Mouse (Mus musculus) hematopoietic stem cell, adult 5-6 weeks (primary cell): Measurements from ENCODE around the gene Serpinb7. TPM values are rescaled to one million over a fixed set of nuclear protein-coding genes. Genes with fewer than 3 reads are reported as not detected.

Experiments
- ATAC-seq, 2 experiments: fragments of 125-278 bp in 1 of 2; replicated peaks in 1 of 2; 2 replicates each; pipeline ENCODE4 v1.8.0; 2016 to 2017; ENCODE audit warnings: inconsistent platforms in 2 of 2, mild to moderate bottlenecking in 2 of 2, moderate number of reproducible peaks in 2 of 2, low read depth in 1 of 2, moderate TSS enrichment in 1 of 2; ENCODE audit not compliant: low FRiP score in 2 of 2, poor library complexity in 2 of 2, severe bottlenecking in 2 of 2, insufficient read depth in 1 of 2, low TSS enrichment in 1 of 2
- total RNA-seq: library from RNA; stranded (forward); fragments of 172-1452, 232-1000 nt; gene quantifications from 2 replicates; pipeline ENCODE4 v1.2.3, GENCODE M21; 2017

Gene Serpinb7
- total RNA-seq: not detected in 2 replicates

DNA sequence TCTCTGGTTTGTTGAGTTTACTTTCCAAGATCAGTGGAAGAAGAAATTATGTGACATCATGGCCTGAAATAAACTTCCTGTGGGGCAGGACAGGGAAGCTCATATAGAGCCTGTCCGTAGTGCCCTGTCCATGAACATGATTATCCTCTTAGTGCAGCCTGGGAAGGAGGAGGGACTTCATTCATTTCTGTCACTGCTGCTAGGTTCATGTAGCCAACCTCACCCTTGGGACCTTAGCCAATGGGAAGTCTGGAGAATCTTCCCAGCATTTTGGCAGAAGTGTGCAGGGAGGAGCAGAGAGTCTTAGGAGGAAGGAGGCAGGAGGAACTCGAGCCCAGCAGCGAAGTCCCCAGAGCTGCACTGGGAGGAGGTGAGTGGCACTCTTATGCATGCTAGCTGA, at the start of gene Serpinb7:
Gene Serpinb7 (plus strand): TSS at position 301 of the 400 bp plus-strand sequence.
- ATAC-seq: no peak

DNA sequence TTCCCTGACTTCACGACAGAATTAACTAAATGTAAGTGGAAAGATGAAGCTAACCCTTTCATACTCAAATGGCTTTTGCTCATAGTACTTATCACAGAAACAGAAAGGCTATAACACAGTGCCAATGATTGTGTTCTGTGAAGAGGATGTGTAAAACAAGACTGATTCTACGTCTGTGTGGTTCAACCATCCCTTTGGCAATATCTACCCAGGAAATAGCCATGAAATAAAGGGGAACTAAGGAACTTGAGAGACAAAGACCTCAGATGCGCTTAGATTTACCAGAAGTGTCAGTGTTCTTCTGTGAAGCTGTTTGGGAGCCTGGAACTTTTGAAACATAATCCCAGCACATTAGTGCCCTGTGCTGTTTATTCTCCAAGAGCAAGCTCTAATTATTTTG, 49.1 kb upstream of the Serpinb7 start:
- ATAC-seq: no peak; a peak in 1 of 4 replicates

DNA sequence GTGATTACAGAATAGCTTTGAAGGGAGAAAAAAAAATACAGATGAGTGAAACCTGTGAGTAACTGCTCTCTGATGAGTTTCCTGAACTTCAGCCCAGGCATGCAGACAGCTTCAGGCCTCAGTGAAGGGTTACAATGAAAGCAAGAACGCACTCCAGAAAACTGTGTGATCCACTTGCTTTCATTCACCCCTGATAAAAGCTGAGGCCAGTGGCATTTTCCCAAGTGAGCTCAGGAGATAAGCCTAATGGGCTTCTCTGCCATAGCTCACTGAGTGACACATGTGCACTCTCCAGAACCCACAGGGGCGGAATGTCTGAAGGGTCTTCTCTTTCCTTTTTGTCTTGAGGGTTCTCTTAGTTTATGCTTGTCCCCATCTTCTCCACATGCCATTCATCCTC, 48.3 kb upstream of the Serpinb7 start:
- no peak for ATAC-seq

DNA sequence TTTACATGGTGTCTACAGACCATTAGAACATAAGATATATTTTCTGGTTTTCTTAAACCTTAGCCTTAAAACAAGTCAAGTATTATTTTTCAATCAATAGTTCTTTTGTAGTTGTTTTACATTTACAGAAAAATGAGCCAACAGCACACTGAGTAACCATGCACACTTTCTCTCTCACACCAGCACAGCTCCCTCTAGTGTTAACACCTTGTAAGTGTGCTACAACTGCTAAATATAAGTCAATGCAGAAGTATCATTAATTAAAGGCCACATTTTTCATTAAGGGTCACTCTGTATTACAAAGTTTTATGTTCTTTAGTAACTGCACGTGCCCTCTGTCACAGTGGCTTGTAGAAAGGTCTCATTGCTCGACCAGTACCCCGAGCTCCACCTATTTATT, 46.4 kb upstream of the Serpinb7 start:
- ATAC-seq: peak; percentile 60 to 67; a peak in 2 of 4 replicates

DNA sequence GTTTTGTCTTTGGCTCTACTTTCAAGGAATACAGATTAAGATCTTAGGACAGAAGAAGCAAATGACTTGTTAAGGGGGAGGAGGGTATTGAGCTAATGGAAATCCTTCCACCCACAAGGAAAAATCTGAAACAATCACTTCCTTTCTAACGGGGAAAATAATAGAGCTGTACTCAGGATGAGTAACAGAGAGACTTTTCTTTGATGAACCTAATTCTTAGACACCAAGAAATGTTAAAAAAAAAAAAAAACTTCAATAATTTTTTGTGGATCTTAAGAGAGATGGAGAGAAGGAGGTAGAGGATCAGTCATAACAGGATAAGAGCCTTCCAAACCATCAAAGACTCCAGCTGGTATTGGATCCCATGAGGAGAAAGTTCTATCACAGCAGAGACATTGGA, 38.6 kb upstream of the Serpinb7 start, which contains the start of gene Serpinb11:
Gene Serpinb11 (plus strand): TSS at position 301 of the 400 bp plus-strand sequence.
- ATAC-seq: no peak

DNA sequence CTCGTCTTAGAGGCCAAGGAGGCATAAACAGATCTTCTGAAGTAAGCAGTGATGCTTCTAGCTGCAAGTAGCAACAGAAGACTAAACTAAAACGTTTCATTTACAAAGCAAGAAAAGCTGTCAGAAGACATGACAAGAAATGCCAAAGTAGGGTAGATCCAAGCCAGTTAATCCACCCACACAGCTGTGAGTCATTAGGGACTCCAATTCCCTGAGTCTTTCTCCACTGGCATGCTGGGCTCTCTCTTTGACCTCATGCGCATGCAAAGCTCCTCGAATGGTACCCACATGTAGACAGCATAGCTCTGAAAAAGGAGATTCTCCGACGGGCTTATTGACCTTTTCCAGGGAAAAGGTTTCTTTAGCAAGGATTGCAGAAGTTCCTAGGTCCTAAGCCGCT, 33.5 kb upstream of the Serpinb7 start:
- no peak for ATAC-seq

DNA sequence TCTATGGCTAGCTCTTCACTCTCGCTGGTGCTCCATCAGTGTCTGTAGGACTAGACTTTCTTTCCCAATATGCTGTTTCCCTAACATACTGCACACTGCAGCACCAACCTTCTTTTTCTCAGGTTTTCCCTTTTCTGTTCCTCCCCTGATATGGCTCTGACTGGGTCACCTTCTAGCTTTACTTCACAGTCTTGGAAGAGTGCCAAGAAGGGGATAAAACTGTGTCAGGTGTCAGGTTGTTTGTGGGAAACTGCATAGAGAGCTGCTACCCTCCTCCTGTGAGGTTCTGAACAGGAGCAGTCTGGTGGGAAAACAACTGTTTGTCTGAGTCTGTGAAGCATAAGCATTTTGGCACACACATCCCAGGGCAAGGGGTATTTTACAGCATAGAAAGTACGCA, 30.5 kb upstream of the Serpinb7 start:
- ATAC-seq: no peak

DNA sequence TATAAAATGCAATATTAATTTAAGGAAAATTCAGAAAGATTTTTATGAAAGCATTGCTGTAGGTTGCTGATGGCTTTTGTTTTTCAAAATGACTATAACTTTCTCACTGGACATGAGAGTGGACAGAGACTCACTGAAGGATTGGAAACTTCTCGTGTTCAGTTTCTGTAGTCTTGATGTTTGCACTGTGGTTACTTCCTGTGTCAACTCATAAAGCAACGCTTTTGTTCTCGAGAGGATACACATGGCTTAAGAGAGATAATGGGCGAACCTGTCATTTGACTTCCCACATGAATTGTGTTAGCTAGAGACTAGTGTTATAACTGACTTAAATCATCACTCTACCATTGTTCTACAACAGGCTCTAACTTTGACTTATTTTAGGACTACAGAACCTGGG, 22.5 kb upstream of the Serpinb7 start:
- peak; percentile 52 to 78; a peak in 3 of 4 replicates for ATAC-seq

DNA sequence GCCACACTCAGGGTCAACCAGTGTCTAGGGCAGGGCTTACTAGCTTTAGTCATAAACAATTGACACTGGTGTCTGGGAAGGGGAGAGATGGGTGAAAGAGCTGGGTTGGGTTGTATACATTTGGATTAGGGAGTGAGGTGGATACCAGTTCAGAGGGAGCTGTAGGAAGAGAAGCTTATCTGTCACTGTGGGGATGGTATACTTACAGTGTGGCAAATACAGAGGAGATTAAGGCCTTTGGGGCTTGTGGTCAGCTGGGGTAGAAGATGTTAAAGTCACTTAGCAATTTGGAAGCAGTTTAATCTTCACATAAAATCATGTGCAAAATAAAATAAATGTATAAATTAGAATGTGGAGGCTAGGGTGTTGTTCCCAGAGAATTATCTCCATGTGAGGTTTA, 21.1 kb upstream of the Serpinb7 start:
- ATAC-seq: no peak

DNA sequence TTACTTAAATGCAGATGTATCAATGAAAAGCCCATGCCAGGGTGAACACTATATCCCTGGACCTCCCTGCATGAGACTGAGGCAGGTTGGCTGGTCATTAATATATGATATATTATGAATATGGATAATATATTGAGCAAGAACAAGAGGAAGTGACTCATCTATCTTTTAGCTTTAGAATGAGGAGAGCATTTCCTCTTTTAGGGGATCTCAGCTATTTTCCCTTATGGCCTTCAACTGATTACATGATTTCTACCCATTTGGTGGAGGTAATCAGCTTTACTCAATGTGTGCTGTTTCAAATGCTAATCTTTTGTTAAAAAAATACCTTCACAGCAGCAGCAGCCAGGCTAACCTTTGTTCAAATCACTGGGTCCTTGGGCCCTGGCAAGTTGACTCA, 18.0 kb upstream of the Serpinb7 start:
- ATAC-seq: peak; percentile 23 to 67; a peak in 1 of 4 replicates

DNA sequence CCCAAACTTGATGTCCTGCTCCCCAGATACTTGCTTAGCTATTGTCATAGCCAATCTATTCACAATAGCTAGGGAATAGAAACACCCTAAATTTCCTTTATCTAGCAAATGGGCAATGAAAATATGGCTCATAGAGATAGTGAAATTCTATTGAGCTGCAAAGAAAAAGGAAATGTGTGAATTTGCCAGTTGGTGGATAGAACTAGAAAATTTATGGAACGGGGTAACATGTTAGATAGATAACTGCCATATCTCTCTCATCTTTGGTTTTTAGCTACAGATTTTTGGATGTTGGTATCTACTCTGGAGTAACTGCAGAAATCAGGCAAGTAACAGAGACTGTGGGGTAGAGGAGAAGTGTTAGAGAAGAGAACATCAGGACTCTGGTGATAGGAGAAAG, 17.1 kb upstream of the Serpinb7 start:
- ATAC-seq: no peak

DNA sequence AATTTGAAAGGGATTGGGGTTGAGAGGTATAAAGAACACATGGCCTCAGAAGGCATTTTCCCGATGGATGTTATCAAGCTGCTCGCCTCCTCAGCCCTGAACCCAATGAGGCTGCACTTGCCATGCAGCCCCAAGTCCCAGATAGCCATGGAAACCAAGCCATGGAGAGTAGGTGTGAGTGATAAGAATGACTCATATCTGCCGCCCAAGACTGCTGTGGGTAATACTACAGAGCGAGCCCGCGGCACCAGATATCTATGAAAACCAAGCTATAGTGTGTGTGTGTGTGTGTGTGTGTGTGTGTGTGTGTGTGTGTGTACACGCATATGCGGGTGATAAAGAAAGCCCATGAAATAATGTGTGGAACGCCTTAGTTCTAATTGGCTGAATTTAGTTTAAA, 14.9 kb upstream of the Serpinb7 start:
- ATAC-seq: no peak; a peak in 1 of 4 replicates

DNA sequence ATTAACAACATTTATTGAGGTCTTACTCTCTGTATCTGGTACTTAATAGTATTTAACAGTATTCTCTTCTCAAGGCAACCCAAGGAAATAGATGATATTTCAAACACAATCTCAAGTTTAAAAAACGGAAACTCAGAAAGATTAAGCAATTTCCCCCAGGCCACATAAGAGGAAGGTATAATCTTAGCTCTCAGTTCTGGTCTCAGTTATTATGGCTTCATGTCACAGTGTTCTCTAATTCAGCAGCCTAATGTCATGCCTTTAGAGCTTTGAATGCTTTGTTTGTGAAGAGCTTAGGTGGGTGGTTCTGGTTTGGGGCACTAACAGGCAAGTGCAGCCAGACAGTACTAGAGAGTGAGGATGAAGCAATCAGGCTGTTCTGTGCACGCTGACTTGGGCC, 9.7 kb upstream of the Serpinb7 start:
- peak; percentile 94 to 96 for ATAC-seq

DNA sequence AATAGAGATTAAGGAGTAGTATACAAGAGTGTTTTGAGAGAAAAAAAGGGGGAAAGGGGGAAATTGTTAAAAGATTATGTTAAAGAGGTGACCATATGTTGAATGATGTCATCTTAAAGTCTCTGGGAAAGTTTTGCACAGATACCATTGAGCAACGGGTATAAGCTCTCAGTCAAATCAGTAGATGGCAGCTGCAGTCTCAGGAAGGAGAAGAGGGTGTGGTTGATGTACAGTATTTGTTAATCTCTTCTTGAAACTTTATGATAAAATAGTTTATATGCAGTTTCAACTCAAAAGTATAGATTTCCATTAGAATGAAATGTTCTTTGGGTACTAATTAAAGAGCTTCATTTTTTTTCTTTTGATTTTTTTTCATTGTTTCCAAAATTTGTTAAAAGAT, 2.0 kb upstream of the Serpinb7 start:
- no peak for ATAC-seq

DNA sequence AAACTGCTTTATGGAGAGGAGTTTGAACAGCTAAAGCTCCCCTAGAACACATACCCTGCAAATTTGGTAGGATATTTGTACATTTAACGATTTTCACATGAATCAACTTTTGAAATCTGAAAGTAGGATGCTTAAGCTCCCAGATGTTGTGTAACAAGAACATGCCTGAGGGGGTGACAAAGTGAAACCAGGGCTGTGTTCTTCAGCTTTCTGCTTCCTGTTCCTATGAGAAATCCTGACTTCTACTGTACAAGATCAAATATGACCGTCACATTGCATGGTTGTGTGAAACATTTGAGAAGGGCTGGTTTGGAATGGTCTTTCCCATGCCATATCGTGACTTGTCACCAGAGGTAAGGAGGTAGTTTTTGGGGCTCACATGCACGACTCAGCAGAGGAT, 2.6 kb downstream of the Serpinb7 start:
- ATAC-seq: peak in 1 of 2 experiments; percentile 48; a peak in 1 of 4 replicates

DNA sequence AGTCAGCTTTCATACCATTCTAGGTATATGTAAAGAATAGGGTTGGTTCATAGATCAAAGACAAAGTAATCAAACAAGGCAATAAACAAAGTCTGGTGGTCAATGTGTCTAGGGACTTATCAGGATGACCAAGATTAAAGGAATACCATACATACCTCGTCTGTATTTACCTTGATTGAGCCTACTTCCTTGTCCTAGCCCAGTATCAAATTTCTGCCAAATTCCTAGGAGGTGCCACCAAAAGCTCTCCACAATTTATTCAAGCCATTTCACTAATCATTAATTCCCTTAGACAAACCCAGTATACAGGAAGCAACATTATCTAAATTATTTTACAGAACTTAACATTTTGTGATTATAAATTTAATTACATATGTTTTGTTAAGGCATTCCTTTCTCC, 15.2 kb downstream of the Serpinb7 start:
- no peak for ATAC-seq

DNA sequence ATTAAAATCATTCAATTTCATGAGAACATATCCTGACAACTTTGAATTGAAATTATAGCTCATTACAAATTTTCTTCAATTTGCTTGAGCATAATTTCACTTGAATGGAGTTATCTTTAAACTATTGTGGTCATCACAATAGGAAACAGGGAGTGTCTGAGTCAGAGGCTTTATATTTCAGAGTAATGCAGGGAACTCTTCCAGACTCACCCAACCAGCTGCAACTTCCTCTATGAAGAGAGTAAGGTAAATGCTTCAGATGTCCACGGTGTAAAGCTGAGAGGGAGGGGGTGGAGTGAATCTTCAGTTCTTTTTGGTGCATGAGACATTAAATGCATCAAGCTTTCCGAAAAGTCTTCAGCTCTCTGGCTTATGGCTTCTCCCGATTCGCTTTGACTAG, 23.0 kb downstream of the Serpinb7 start:
- ATAC-seq: 0 out of 4 replicates have a peak, but pooled peaks of 1 of the 2 experiments have one; percentile 37

DNA sequence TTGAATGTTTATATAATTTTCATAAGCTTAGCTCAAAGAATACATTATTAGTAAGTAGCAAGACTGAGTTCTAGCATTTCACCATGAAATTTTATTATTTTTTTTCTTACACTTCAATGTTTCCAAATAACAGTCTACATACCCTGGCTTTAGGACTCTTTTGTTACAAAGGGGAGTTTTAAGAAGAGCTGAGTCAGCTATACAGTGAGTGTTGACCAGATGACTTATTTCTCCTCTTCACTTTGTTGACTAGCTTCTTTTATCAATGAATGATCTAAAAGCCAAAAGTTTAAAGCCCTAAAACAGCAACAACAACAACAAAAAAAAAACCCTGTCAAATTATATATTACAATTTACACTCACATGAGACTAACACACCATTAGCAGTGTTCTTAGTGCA, 31.8 kb downstream of the Serpinb7 start:
- no peak for ATAC-seq

DNA sequence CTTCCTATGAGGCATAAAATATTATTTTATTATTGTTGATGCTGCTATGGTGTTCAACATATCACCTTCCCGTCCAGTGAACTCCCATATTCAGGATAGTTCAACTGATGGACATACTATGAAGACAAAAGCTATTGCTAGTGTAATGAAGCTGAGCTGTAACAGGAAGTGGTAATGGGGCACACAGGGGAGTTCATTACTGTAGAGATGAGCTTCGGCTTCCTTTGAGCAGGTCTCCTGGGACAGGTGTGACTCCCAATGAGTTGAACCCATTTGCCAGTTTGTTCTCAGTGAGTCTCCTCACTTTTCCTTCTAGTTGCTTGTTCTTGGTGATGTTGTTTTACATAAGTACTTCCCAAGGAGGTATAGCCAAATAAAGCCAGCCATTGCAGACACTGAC, 36.1 kb downstream of the Serpinb7 start:
- ATAC-seq: no peak

DNA sequence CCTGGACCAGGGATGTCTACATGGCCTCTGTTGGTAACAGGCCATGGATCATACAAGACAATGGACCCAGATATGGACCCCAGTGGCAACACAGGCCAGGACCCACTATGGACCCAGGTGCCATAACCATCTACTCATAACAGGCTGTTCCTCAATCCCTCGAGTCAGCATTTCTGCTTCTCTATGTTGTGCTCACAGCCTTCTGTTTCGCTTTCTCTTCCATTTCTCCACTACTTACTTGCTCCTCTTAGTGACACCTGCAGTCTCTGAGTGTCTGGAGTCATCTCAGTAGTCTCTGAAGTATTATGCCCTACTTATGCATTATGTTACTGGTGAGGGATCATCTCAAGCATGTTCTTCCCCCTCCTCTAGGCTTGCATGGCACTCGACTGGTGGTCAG, 40.0 kb downstream of the Serpinb7 start:
- ATAC-seq: no peak
